Mouse (Mus musculus): ENCODE results near the gene Art5. TPM values are rescaled to one million over a fixed set of nuclear protein-coding genes. Genes with fewer than 3 reads are reported as not detected.

Gene Art5
- total and polyA plus RNA-seq, 3 experiments, result 0.85 to 3.9 (median 2.7) TPM

- H3K27me3 ChIP-seq (replicated peaks), result no peaks in the 10 kb centered on the region
- no peak for TF ChIP-seq JUND (conservative IDR thresholded peaks at IDR 0.05; ENCODE audit: low read depth, low read length)
- TF ChIP-seq SIN3A (IDR thresholded peaks at IDR 0.05; ENCODE audit: low read length), result no peak
- no peak for TF ChIP-seq USF2 (conservative IDR thresholded peaks at IDR 0.05; ENCODE audit: low read depth, low read length)
- no peak for TF ChIP-seq MEF2A (IDR thresholded peaks at IDR 0.05; ENCODE audit: borderline replicate concordance, low read depth, low read length)
- TF ChIP-seq TBP (conservative IDR thresholded peaks at IDR 0.05; ENCODE audit: low read depth, low read length), result no peak
- TF ChIP-seq RCOR1 (conservative IDR thresholded peaks at IDR 0.05; ENCODE audit: low read depth, low read length), result no peak
- TF ChIP-seq ZKSCAN1 (IDR thresholded peaks at IDR 0.05; ENCODE audit: borderline replicate concordance, low read depth, low read length), result no peak
- peak; percentile 95 for TF ChIP-seq MAFK (IDR thresholded peaks at IDR 0.05; ENCODE audit: insufficient replicate concordance, low read length)
- dilution Hi-C loops (cut with MboI; ENCODE audit: extremely low pct_ligation_motif_present, extremely low pct_unique_long_range_greater_than_20kb, low sequenced_read_pairs), result no loop called here
- no peak overlapping the region for H3K9ac ChIP-seq (ENCODE audit: insufficient read depth, low read depth)
- H3K79me2 ChIP-seq (replicated peaks; ENCODE audit: control insufficient read depth, extremely low read depth, insufficient read depth, poor library complexity, severe bottlenecking), result no peaks in the 10 kb centered on the region
- H3K9me3 ChIP-seq (replicated peaks; ENCODE audit: low read length), result no peaks in the 10 kb centered on the region
- no peak overlapping the region for H3K4me3 ChIP-seq (replicated peaks in 1 of 3; ENCODE audit: low read depth in 2 of 3, low read length in 2 of 3, poor library complexity in 1 of 3)
- in situ Hi-C loops (cut with MboI; ENCODE audit: low pct_ligation_motif_present, low pct_unique_long_range_greater_than_20kb, low sequenced_read_pairs), result no loop called here
- no peak overlapping the region for H3K4me2 ChIP-seq (ENCODE audit: insufficient read depth, low read depth, poor library complexity, severe bottlenecking)
- H3K36me3 ChIP-seq (replicated peaks in 1 of 2; ENCODE audit: control insufficient read depth in 1 of 2, insufficient read depth in 1 of 2, low read length in 1 of 2), result peaks cover 46 to 90% of the 10 kb centered on the region in 2 experiments
- H3K4me1 ChIP-seq (ENCODE audit: control insufficient read depth in 1 of 2, insufficient read depth in 2 of 2), result no peaks in the 10 kb centered on the region
- no peak for DNase-seq (ENCODE audit: extremely low read depth)
- H3K27ac ChIP-seq (ENCODE audit: insufficient read depth, low read depth), result no peak overlapping the region
These were observed 28.6 kb upstream of the Art5 start for GRCm38 (mm10) chr7:102137898-102138297.

- Histone ChIP-seq H3K9ac (ENCODE audit: insufficient read depth, low read depth) (no peak overlapping the region), H3K4me1 (ENCODE audit: control insufficient read depth in 1 of 2, insufficient read depth in 2 of 2) (no peaks in the 10 kb centered on the region), H3K27ac (ENCODE audit: insufficient read depth, low read depth) (no peak overlapping the region), H3K36me3 (replicated peaks in 1 of 2; ENCODE audit: control insufficient read depth in 1 of 2, insufficient read depth in 1 of 2, low read length in 1 of 2) (peaks cover 47 to 92% of the 10 kb centered on the region in 2 experiments), H3K4me3 (replicated peaks in 1 of 3; ENCODE audit: low read depth in 2 of 3, low read length in 2 of 3, poor library complexity in 1 of 3) (no peak overlapping the region), H3K9me3 (replicated peaks; ENCODE audit: low read length) (no peaks in the 10 kb centered on the region), H3K27me3 (replicated peaks) (no peaks in the 10 kb centered on the region), H3K79me2 (replicated peaks; ENCODE audit: control insufficient read depth, extremely low read depth, insufficient read depth, poor library complexity, severe bottlenecking) (no peaks in the 10 kb centered on the region), H3K4me2 (ENCODE audit: insufficient read depth, low read depth, poor library complexity, severe bottlenecking) (no peak overlapping the region)
- in situ Hi-C loops (cut with MboI; ENCODE audit: low pct_ligation_motif_present, low pct_unique_long_range_greater_than_20kb, low sequenced_read_pairs) (no loop called here), dilution Hi-C loops (cut with MboI; ENCODE audit: extremely low pct_ligation_motif_present, extremely low pct_unique_long_range_greater_than_20kb, low sequenced_read_pairs) (no loop called here)
- TF ChIP-seq SMC3 (IDR thresholded peaks at IDR 0.05; ENCODE audit: low read depth, low read length) (peak; percentile 19; the same call in 1 of the 2 replicates), RAD21 (IDR thresholded peaks at IDR 0.05; ENCODE audit: low read depth, low read length) (peak; percentile 40), CHD2 (IDR thresholded peaks at IDR 0.05; ENCODE audit: low read length) (no peak), IRF4 (IDR thresholded peaks at IDR 0.05; ENCODE audit: low read depth, low read length) (no peak), CTCF (conservative IDR thresholded peaks at IDR 0.05 in 1 of 2, IDR thresholded peaks at IDR 0.05 in 1 of 2; ENCODE audit: low read depth in 2 of 2, low read length in 2 of 2) (peak; percentile 69), MAZ (IDR thresholded peaks at IDR 0.05; ENCODE audit: low read depth, low read length) (no peak), E2F4 (IDR thresholded peaks at IDR 0.05; ENCODE audit: insufficient replicate concordance, low read depth, low read length) (no peak)
- peak; percentile 52 for DNase-seq (ENCODE audit: extremely low read depth)
These were observed 28.2 kb upstream of the Art5 start for GRCm38 (mm10) chr7:102137464-102137863.
